In genomic region chr17:15180223-15180860, GRCm38 (mm10) we compare ENCODE assay signal across 22 mouse cellular contexts.
A peak's percentile ranks its signal among the peaks of the same experiment; 100 is the strongest.
DNase-seq lines count a peak whose midpoint lies in the region; ATAC-seq and TF ChIP-seq lines count a peak whose summit lies in the region.
"Had no signal": no experiment of that assay in that cellular context is flagged by ENCODE, and none has a peak within 500 bp of the region (broad histone marks: within the 10 kb centered on the region; RNA-seq: fewer than 3 reads in every experiment).

No protein-coding gene starts in this region.

- H3K27ac ChIP-seq in neural tube, embryonic 11.5 days (ENCODE audit: low read depth, low read length), result 0 out of 2 replicates have a peak overlapping the region, but pooled peaks have one; percentile 8
- peak overlapping the region; percentile 69 for H3K27ac ChIP-seq in midbrain, embryonic 10.5 days (replicated peaks)
- H3K27ac ChIP-seq in neural tube, embryonic 15.5 days (replicated peaks), result no peak overlapping the region
- H3K27ac ChIP-seq in intestine, embryonic 16.5 days (ENCODE audit: low read length), result no peak overlapping the region
- H3K27ac ChIP-seq: embryonic facial prominence, embryonic 13.5 days; neural tube, embryonic 12.5 days had no signal

- no peak for DNase-seq in neural tube, embryonic 11.5 days (ENCODE audit: low spot score)
- no peak for DNase-seq in neural tube, embryonic 10.5 days (ENCODE audit: extremely low spot score, low spot score)
- peak; percentile 40 for DNase-seq in brain, embryonic 14.5 days (ENCODE audit: low read depth)
- DNase-seq in midbrain, embryonic 10.5 days (ENCODE audit: low spot score), result no peak
- no peak for DNase-seq in left cerebral cortex, adult 11 months (ENCODE audit: low spot score)
- DNase-seq: adrenal gland, postnatal 14 days; cerebellum, adult 8-10 months; heart, adult 11 months; kidney, adult 2 months; kidney, postnatal 25 days; layer of hippocampus, adult 9-11 months; liver; liver, postnatal 0 days; lung, postnatal 14 days; right cerebral cortex, postnatal 4 days; thymus, postnatal 14 days had no signal

- no peak overlapping the region for H3K4me3 ChIP-seq in neural tube, embryonic 11.5 days (ENCODE audit: low read depth, low read length)
- no peak overlapping the region for H3K4me3 ChIP-seq in midbrain, embryonic 10.5 days
- no peak overlapping the region for H3K4me3 ChIP-seq in neural tube, embryonic 15.5 days (replicated peaks)
- H3K4me3 ChIP-seq in intestine, embryonic 16.5 days (ENCODE audit: low read length), result no peak overlapping the region
- H3K4me3 ChIP-seq: embryonic facial prominence, embryonic 13.5 days; megakaryocyte, embryonic 14.5 days; neural tube, embryonic 12.5 days had no signal

- peaks cover 16% of the 10 kb centered on the region for H3K4me1 ChIP-seq in neural tube, embryonic 11.5 days (ENCODE audit: control insufficient read depth, insufficient read depth, low read length)
- peaks cover 56% of the 10 kb centered on the region for H3K4me1 ChIP-seq in midbrain, embryonic 10.5 days
- peaks cover 23% of the 10 kb centered on the region for H3K4me1 ChIP-seq in neural tube, embryonic 15.5 days
- H3K4me1 ChIP-seq in intestine, embryonic 16.5 days (ENCODE audit: control insufficient read depth, insufficient read depth, low read length), result peaks cover 6% of the 10 kb centered on the region; the same call in 1 of the 2 replicates

- H3K9me3 ChIP-seq in neural tube, embryonic 11.5 days (ENCODE audit: control insufficient read depth, low read length), result no peaks in the 10 kb centered on the region
- no peaks in the 10 kb centered on the region for H3K9me3 ChIP-seq in midbrain, embryonic 10.5 days (replicated peaks)
- no peaks in the 10 kb centered on the region for H3K9me3 ChIP-seq in neural tube, embryonic 15.5 days (replicated peaks)
- H3K9me3 ChIP-seq in intestine, embryonic 16.5 days (ENCODE audit: control insufficient read depth, low read length), result no peaks in the 10 kb centered on the region
- H3K9me3 ChIP-seq: embryonic facial prominence, embryonic 13.5 days; neural tube, embryonic 12.5 days had no signal

- no peaks in the 10 kb centered on the region for H3K36me3 ChIP-seq in neural tube, embryonic 11.5 days (ENCODE audit: control insufficient read depth, insufficient read depth, low read length)
- no peaks in the 10 kb centered on the region for H3K36me3 ChIP-seq in midbrain, embryonic 10.5 days
- no peaks in the 10 kb centered on the region for H3K36me3 ChIP-seq in neural tube, embryonic 15.5 days
- no peaks in the 10 kb centered on the region for H3K36me3 ChIP-seq in intestine, embryonic 16.5 days (ENCODE audit: control insufficient read depth, insufficient read depth, low read length)
- H3K36me3 ChIP-seq: embryonic facial prominence, embryonic 13.5 days; neural tube, embryonic 12.5 days had no signal

- ATAC-seq in neural tube, embryonic 11.5 days (ENCODE audit: insufficient read depth, low FRiP score, low TSS enrichment), result no peak
- 0 out of 2 replicates have a peak, but pooled peaks have one; percentile 23 for ATAC-seq in neural tube, embryonic 15.5 days (ENCODE audit: low FRiP score)
- ATAC-seq in intestine, embryonic 16.5 days, result no peak
- ATAC-seq: CD4-positive, CD25-positive, alpha-beta regulatory T cell, adult 4 months; liver, postnatal 0 days had no signal

- no peak overlapping the region for H3K9ac ChIP-seq in neural tube, embryonic 11.5 days (ENCODE audit: low read length)
- no peak overlapping the region for H3K9ac ChIP-seq in neural tube, embryonic 15.5 days (replicated peaks)
- no peak overlapping the region for H3K9ac ChIP-seq in intestine, embryonic 16.5 days (ENCODE audit: low read depth, low read length)
- H3K9ac ChIP-seq: embryonic facial prominence, embryonic 13.5 days; liver, postnatal 0 days; neural tube, embryonic 12.5 days had no signal

- no peaks in the 10 kb centered on the region for H3K27me3 ChIP-seq in neural tube, embryonic 11.5 days (ENCODE audit: control insufficient read depth, insufficient read depth, low read length)
- 0 out of 2 replicates have a peak, but pooled peaks cover 15% of the 10 kb centered on the region for H3K27me3 ChIP-seq in midbrain, embryonic 10.5 days (ENCODE audit: low read depth, poor library complexity, severe bottlenecking)
- H3K27me3 ChIP-seq in neural tube, embryonic 15.5 days (replicated peaks), result 0 out of 2 replicates have a peak, but pooled peaks cover 2% of the 10 kb centered on the region
- no peaks in the 10 kb centered on the region for H3K27me3 ChIP-seq in intestine, embryonic 16.5 days (replicated peaks; ENCODE audit: control insufficient read depth, insufficient read depth, low read length)

- TF ChIP-seq POLR2A in brain, embryonic 14.5 days (IDR thresholded peaks at IDR 0.05; ENCODE audit: borderline replicate concordance, extremely low read depth, insufficient read depth, insufficient read length, poor library complexity, severe bottlenecking), result no peak

- H3K4me2 ChIP-seq in neural tube, embryonic 11.5 days (ENCODE audit: low read depth), result no peak overlapping the region
- H3K4me2 ChIP-seq in neural tube, embryonic 15.5 days, result no peak overlapping the region
- H3K4me2 ChIP-seq in intestine, embryonic 16.5 days (ENCODE audit: low read depth, low read length), result no peak overlapping the region
- H3K4me2 ChIP-seq: embryonic facial prominence, embryonic 13.5 days; neural tube, embryonic 12.5 days had no signal

- WGBS in neural tube, embryonic 11.5 days, result 26% methylated on average over 10 of the region's 10 CpGs
- WGBS in midbrain, embryonic 10.5 days, result 28% methylated on average over 10 of the region's 10 CpGs
- WGBS in neural tube, embryonic 15.5 days, result 30% methylated on average over 10 of the region's 10 CpGs
- 37% methylated on average over 10 of the region's 10 CpGs for whole genome bisulfite sequencing in intestine, embryonic 16.5 days

- no peak for TF ChIP-seq CTCF in brain, embryonic 14.5 days (IDR thresholded peaks at IDR 0.05; ENCODE audit: borderline replicate concordance, extremely low read depth, insufficient read depth, insufficient read length)

Comparison
In these comparisons a context has a peak if more than half of its experiments do, and no peak if none do; other contexts are left out.
1. H3K27ac ChIP-seq: peak in neural tube, embryonic 11.5 days (single experiment) and midbrain, embryonic 10.5 days (single experiment); none in neural tube, embryonic 15.5 days (single experiment) and intestine, embryonic 16.5 days (single experiment).